8 mouse cellular contexts compared by ENCODE assay signal in genomic region chr11:79253542-79254390, GRCm38 (mm10). TPM values are rescaled to one million over a fixed set of nuclear protein-coding genes. Genes with fewer than 3 reads are reported as not detected.
DNase-seq lines count a peak whose midpoint lies in the region; ATAC-seq and TF ChIP-seq lines count a peak whose summit lies in the region.

No protein-coding gene starts in this region.

- WGBS in cerebellum, adult 2 months = 2% methylated on average over 49 of the region's 49 CpGs
- WGBS in forebrain, postnatal 0 days = 1% methylated on average over 49 of the region's 49 CpGs
- WGBS in hindbrain, embryonic 11.5 days = 1% methylated on average over 48 of the region's 49 CpGs

- H3K4me1 ChIP-seq in cerebellum, adult 2 months (ENCODE audit: control insufficient read depth, insufficient read depth, low read length) = no peaks in the 10 kb centered on the region
- H3K4me1 ChIP-seq in forebrain, postnatal 0 days (ENCODE audit: insufficient read depth) = peaks cover 19% of the 10 kb centered on the region
- H3K4me1 ChIP-seq in hindbrain, embryonic 11.5 days (replicated peaks; ENCODE audit: control insufficient read depth, insufficient read depth, low read length) = no peaks in the 10 kb centered on the region; the same call in 1 of the 2 replicates

- peaks cover 12% of the 10 kb centered on the region; the same call in 1 of the 2 replicates for H3K36me3 ChIP-seq in forebrain, postnatal 0 days (ENCODE audit: insufficient read depth)
- H3K36me3 ChIP-seq in hindbrain, embryonic 11.5 days (ENCODE audit: control insufficient read depth, insufficient read depth, low read length) = peaks cover 2% of the 10 kb centered on the region; the same call in 1 of the 2 replicates

- TF ChIP-seq CTCF in cerebellum, adult 2 months (IDR thresholded peaks at IDR 0.05; ENCODE audit: borderline replicate concordance, insufficient read depth, low read depth, low read length) = no peak
- TF ChIP-seq CTCF in forebrain, postnatal 0 days (IDR thresholded peaks at IDR 0.05; ENCODE audit: low read depth) = no peak

- H3K4me2 ChIP-seq in forebrain, postnatal 0 days (ENCODE audit: low read depth) = peak overlapping the region; percentile 87
- H3K4me2 ChIP-seq in hindbrain, embryonic 11.5 days (replicated peaks; ENCODE audit: low read depth, low read length) = peak overlapping the region; percentile 47

- peak overlapping the region; percentile 65; the same call in 1 of the 2 replicates for H3K27ac ChIP-seq in cerebellum, adult 2 months (ENCODE audit: insufficient read depth, low read length)
- H3K27ac ChIP-seq in forebrain, postnatal 0 days (ENCODE audit: low read depth, low read length) = peak overlapping the region; percentile 96
- peak overlapping the region; percentile 89 for H3K27ac ChIP-seq in hindbrain, embryonic 11.5 days (ENCODE audit: low read depth, low read length)

- no peaks in the 10 kb centered on the region for H3K9me3 ChIP-seq in forebrain, postnatal 0 days (ENCODE audit: low read length)
- no peaks in the 10 kb centered on the region for H3K9me3 ChIP-seq in hindbrain, embryonic 11.5 days (ENCODE audit: control insufficient read depth, low read length)

- peak; percentile 79 for DNase-seq in R1 (ENCODE audit: low read depth, low spot score)
- peak; percentile 51 to 67 for DNase-seq in cerebellum, adult 2 months
- DNase-seq in forebrain, postnatal 0 days = peak; percentile 57
- DNase-seq in hindbrain, embryonic 11.5 days (ENCODE audit: low spot score) = peak; percentile 69
- peak; percentile 19 to 32 for DNase-seq in left cerebral cortex, adult 8-10 months (ENCODE audit: low spot score in 2 of 2)
- DNase-seq in lung, postnatal 4 days = peak; percentile 75 to 76
- peak; percentile 8 for DNase-seq in right cerebral cortex, postnatal 25 days
- DNase-seq in Muller cell, postnatal 12 days (ENCODE audit: inconsistent ontology term) = no peak

- ATAC-seq in forebrain, postnatal 0 days = peak; percentile 64
- ATAC-seq in hindbrain, embryonic 11.5 days (ENCODE audit: low FRiP score) = peak; percentile 62

- peak overlapping the region; percentile 98 for H3K9ac ChIP-seq in forebrain, postnatal 0 days
- H3K9ac ChIP-seq in hindbrain, embryonic 11.5 days (ENCODE audit: low read depth, low read length) = peak overlapping the region; percentile 97

- no peak for TF ChIP-seq POLR2A in cerebellum, adult 2 months (IDR thresholded peaks at IDR 0.05; ENCODE audit: borderline replicate concordance, insufficient read depth, low read length)

- no peaks in the 10 kb centered on the region for H3K27me3 ChIP-seq in cerebellum, adult 2 months (ENCODE audit: control insufficient read depth, insufficient read depth, low read length)
- H3K27me3 ChIP-seq in forebrain, postnatal 0 days (ENCODE audit: insufficient read depth, low read length) = no peaks in the 10 kb centered on the region
- no peaks in the 10 kb centered on the region for H3K27me3 ChIP-seq in hindbrain, embryonic 11.5 days (ENCODE audit: control insufficient read depth, insufficient read depth, low read length)

- peak overlapping the region; percentile 89 for H3K4me3 ChIP-seq in cerebellum, adult 2 months (replicated peaks; ENCODE audit: insufficient read depth, low read depth, low read length)
- H3K4me3 ChIP-seq in forebrain, postnatal 0 days (ENCODE audit: low read depth, low read length) = peak overlapping the region; percentile 95
- H3K4me3 ChIP-seq in hindbrain, embryonic 11.5 days (ENCODE audit: low read depth, low read length) = peak overlapping the region; percentile 88

RNA-seq across cellular contexts. Expression of gene Wsb1, which starts 0.7 kb away (rescaled TPM):
- 207 and 217 TPM in 2 replicates for polyA plus RNA-seq in cerebellum, adult 2 months (2012; rRNA removed)
- total RNA-seq in forebrain, postnatal 0 days (2014; rRNA removed) = 238 and 277 TPM in 2 replicates
- polyA plus RNA-seq in forebrain, postnatal 0 days (2015; fragmentation: Nextera tagmentation; extraction: Ambion mirVana) = 157 and 215 TPM in 2 replicates
- polyA plus RNA-seq in hindbrain, embryonic 11.5 days (2014; fragmentation: Nextera tagmentation; extraction: Ambion mirVana) = 469 and 501 TPM in 2 replicates
- 10 to 100 TPM; 67.0 to 96.0 (median 77.4) TPM for total RNA-seq in left cerebral cortex, adult 8-10 months (2022)

RNA-seq across cellular contexts. Expression of gene Gm9964, which starts 42.9 kb away (rescaled TPM):
- polyA plus RNA-seq in cerebellum, adult 2 months (2012; rRNA removed) = not detected in 2 replicates
- total RNA-seq in forebrain, postnatal 0 days (2014; rRNA removed) = not detected in 2 replicates
- polyA plus RNA-seq in forebrain, postnatal 0 days (2015; fragmentation: Nextera tagmentation; extraction: Ambion mirVana) = not detected in 2 replicates
- polyA plus RNA-seq in hindbrain, embryonic 11.5 days (2014; fragmentation: Nextera tagmentation; extraction: Ambion mirVana) = not detected in 2 replicates
- 1 to 10 TPM in 1 of 4 experiments, under 1 TPM in 2, not detected in 1; 0.74 to 2.0 (median 0.98) TPM for total RNA-seq in left cerebral cortex, adult 8-10 months (2022)
